Mouse (Mus musculus): ENCODE measurements at regions not wholly inside any gene's neighbourhood (a gene's known extent, or its start where the extent isn't known, plus 50 kb on each side); places are given as distances from the start of the nearest gene placed in this dataset.
A peak's percentile ranks its signal among the peaks of the same experiment; 100 is the strongest.

- TF ChIP-seq CTCF (IDR thresholded peaks at IDR 0.05; ENCODE audit: borderline replicate concordance, extremely low read depth, insufficient read depth, insufficient read length) (peak; percentile 98), POLR2A (IDR thresholded peaks at IDR 0.05; ENCODE audit: borderline replicate concordance, extremely low read depth, insufficient read depth, insufficient read length, poor library complexity, severe bottlenecking) (no peak)
- DNase-seq (ENCODE audit: low read depth) = peak; percentile 79
Observed at GRCm38 (mm10) chr6:116767738-116768522, 51.2 kb upstream of the Tmem72 start.

- no peak for TF ChIP-seq POLR2A (IDR thresholded peaks at IDR 0.05; ENCODE audit: borderline replicate concordance, extremely low read depth, insufficient read depth, insufficient read length, poor library complexity, severe bottlenecking)
- peak; percentile 70 for TF ChIP-seq CTCF (IDR thresholded peaks at IDR 0.05; ENCODE audit: borderline replicate concordance, extremely low read depth, insufficient read depth, insufficient read length)
- peak; percentile 27 for DNase-seq (ENCODE audit: low read depth)
Observed at GRCm38 (mm10) chr6:116774954-116775675, 58.4 kb upstream of the Tmem72 start.

GRCm38 (mm10) chr6:116786553-116787335 is 70.0 kb upstream of the Tmem72 start:
- TF ChIP-seq POLR2A (IDR thresholded peaks at IDR 0.05; ENCODE audit: borderline replicate concordance, extremely low read depth, insufficient read depth, insufficient read length, poor library complexity, severe bottlenecking) = no peak
- no peak for TF ChIP-seq CTCF (IDR thresholded peaks at IDR 0.05; ENCODE audit: borderline replicate concordance, extremely low read depth, insufficient read depth, insufficient read length)
- peak; percentile 27 for DNase-seq (ENCODE audit: low read depth)

- no peak for DNase-seq (ENCODE audit: low read depth)
- no peak for TF ChIP-seq POLR2A (IDR thresholded peaks at IDR 0.05; ENCODE audit: borderline replicate concordance, extremely low read depth, insufficient read depth, insufficient read length, poor library complexity, severe bottlenecking)
- no peak for TF ChIP-seq CTCF (IDR thresholded peaks at IDR 0.05; ENCODE audit: borderline replicate concordance, extremely low read depth, insufficient read depth, insufficient read length)
Observed at GRCm38 (mm10) chr6:116793321-116793960, 76.7 kb upstream of the Tmem72 start.

- no peak for DNase-seq (ENCODE audit: low read depth)
- TF ChIP-seq POLR2A (IDR thresholded peaks at IDR 0.05; ENCODE audit: borderline replicate concordance, extremely low read depth, insufficient read depth, insufficient read length, poor library complexity, severe bottlenecking) (no peak), CTCF (IDR thresholded peaks at IDR 0.05; ENCODE audit: borderline replicate concordance, extremely low read depth, insufficient read depth, insufficient read length) (no peak)
Observed at GRCm38 (mm10) chr6:116793961-116794336, 77.2 kb upstream of the Tmem72 start.

- TF ChIP-seq POLR2A (IDR thresholded peaks at IDR 0.05; ENCODE audit: borderline replicate concordance, extremely low read depth, insufficient read depth, insufficient read length, poor library complexity, severe bottlenecking) (no peak), CTCF (IDR thresholded peaks at IDR 0.05; ENCODE audit: borderline replicate concordance, extremely low read depth, insufficient read depth, insufficient read length) (no peak)
- peak; percentile 82 for DNase-seq (ENCODE audit: low read depth)
Observed at GRCm38 (mm10) chr6:116821215-116821912, 104.7 kb upstream of the Tmem72 start.

- TF ChIP-seq CTCF (IDR thresholded peaks at IDR 0.05; ENCODE audit: borderline replicate concordance, extremely low read depth, insufficient read depth, insufficient read length) = no peak
- TF ChIP-seq POLR2A (IDR thresholded peaks at IDR 0.05; ENCODE audit: borderline replicate concordance, extremely low read depth, insufficient read depth, insufficient read length, poor library complexity, severe bottlenecking) = no peak
- no peak for DNase-seq (ENCODE audit: low read depth)
Observed at GRCm38 (mm10) chr6:116822605-116823004, 105.9 kb upstream of the Tmem72 start.

- no peak for TF ChIP-seq CTCF (IDR thresholded peaks at IDR 0.05; ENCODE audit: borderline replicate concordance, extremely low read depth, insufficient read depth, insufficient read length)
- TF ChIP-seq POLR2A (IDR thresholded peaks at IDR 0.05; ENCODE audit: borderline replicate concordance, extremely low read depth, insufficient read depth, insufficient read length, poor library complexity, severe bottlenecking) = no peak
- DNase-seq (ENCODE audit: low read depth) = no peak
Observed at GRCm38 (mm10) chr6:116825628-116826027, 108.9 kb upstream of the Tmem72 start.

GRCm38 (mm10) chr6:116829341-116829740 is 112.6 kb upstream of the Tmem72 start:
- DNase-seq (ENCODE audit: low read depth) = peak; percentile 88
- TF ChIP-seq CTCF (IDR thresholded peaks at IDR 0.05; ENCODE audit: borderline replicate concordance, extremely low read depth, insufficient read depth, insufficient read length) (no peak), POLR2A (IDR thresholded peaks at IDR 0.05; ENCODE audit: borderline replicate concordance, extremely low read depth, insufficient read depth, insufficient read length, poor library complexity, severe bottlenecking) (no peak)
